Comparison of ENCODE assay signal across 9 mouse cellular contexts in genomic region chr2:9888913-9889650, GRCm38 (mm10). TPM values are rescaled to one million over a fixed set of nuclear protein-coding genes. Genes with fewer than 3 reads are reported as not detected.
DNase-seq lines count a peak whose midpoint lies in the region; ATAC-seq and TF ChIP-seq lines count a peak whose summit lies in the region.
"Had no signal": no experiment of that assay in that cellular context is flagged by ENCODE, and none has a peak within 500 bp of the region (broad histone marks: within the 10 kb centered on the region; RNA-seq: fewer than 3 reads in every experiment).

Gene 9230102O04Rik, minus strand, starts transcription at chr2:9889540.

- H3K4me2 ChIP-seq in limb, embryonic 13.5 days (replicated peaks) = peak within 1 kb of the TSS; percentile 46

- peak; percentile 80 for ATAC-seq in hematopoietic stem cell, adult 5-6 weeks (replicated peaks in 1 of 2; ENCODE audit: insufficient read depth in 1 of 2, low FRiP score in 2 of 2, low TSS enrichment in 1 of 2, low read depth in 1 of 2, poor library complexity in 2 of 2, severe bottlenecking in 2 of 2)
- peak; percentile 42; the same call in 1 of the 2 replicates for ATAC-seq in limb, embryonic 13.5 days (ENCODE audit: low FRiP score, low read depth)

- H3K9ac ChIP-seq in limb, embryonic 13.5 days = no peak within 1 kb of the TSS

- peaks cover 13% of the 10 kb centered on the region; the same call in 1 of the 2 replicates for H3K4me1 ChIP-seq in limb, embryonic 13.5 days

- under 1% methylated on average over 30 of the region's 30 CpGs for WGBS in limb, embryonic 13.5 days

- no peaks in the 10 kb centered on the region for H3K36me3 ChIP-seq in limb, embryonic 13.5 days

- TF ChIP-seq POLR2A in brain, embryonic 14.5 days (IDR thresholded peaks at IDR 0.05; ENCODE audit: borderline replicate concordance, extremely low read depth, insufficient read depth, insufficient read length, poor library complexity, severe bottlenecking) = no peak

- H3K27me3 ChIP-seq in limb, embryonic 13.5 days = peaks cover 95% of the 10 kb centered on the region

- DNase-seq in cerebellum, postnatal 25 days = peak; percentile 23 to 35
- DNase-seq in cerebellum, adult 9-11 months = no peak
- peak; percentile 70 for DNase-seq in brain, embryonic 14.5 days (ENCODE audit: low read depth)
- DNase-seq in neural tube, embryonic 10.5 days (ENCODE audit: extremely low spot score, low spot score) = peak; percentile 71
- no peak for DNase-seq in right cerebral cortex, adult 18-20 months
- no peak for DNase-seq in gastrocnemius, postnatal 10 days

- H3K27ac ChIP-seq in limb, embryonic 13.5 days = no peak within 1 kb of the TSS

- TF ChIP-seq CTCF in brain, embryonic 14.5 days (IDR thresholded peaks at IDR 0.05; ENCODE audit: borderline replicate concordance, extremely low read depth, insufficient read depth, insufficient read length) = peak; percentile 45; the same call in 1 of the 2 replicates

- H3K4me3 ChIP-seq in limb, embryonic 13.5 days = peak within 1 kb of the TSS; percentile 18

- H3K9me3 ChIP-seq in limb, embryonic 13.5 days = no peaks in the 10 kb centered on the region

RNA-seq across cellular contexts. Expression of gene 9230102O04Rik, which starts in this region (rescaled TPM):
- 1.0 and 1.3 TPM in 2 replicates for polyA plus RNA-seq in brain, embryonic 14.5 days (2012; rRNA removed)
- total RNA-seq in hematopoietic stem cell, adult 5-6 weeks (2017) = not detected in 2 replicates
- not detected in 2 replicates for polyA plus RNA-seq in limb, embryonic 13.5 days (2015; fragmentation: Nextera tagmentation; extraction: Ambion mirVana)
- not detected for total RNA-seq in gastrocnemius, postnatal 10 days (2021)
- polyA plus RNA-seq: C2C12 had no signal

Comparison
In these comparisons a context has a peak if more than half of its experiments do, and no peak if none do; other contexts are left out.
1. DNase-seq: peak in cerebellum, postnatal 25 days (2 of 2), brain, embryonic 14.5 days (single experiment) and neural tube, embryonic 10.5 days (single experiment); none in cerebellum, adult 9-11 months (single experiment), right cerebral cortex, adult 18-20 months (single experiment) and gastrocnemius, postnatal 10 days (single experiment).
2. Peak in ATAC-seq in hematopoietic stem cell, adult 5-6 weeks; RNA of the gene not detected or under 1 TPM.
3. Peak in ATAC-seq, H3K4me3 ChIP-seq and H3K4me2 ChIP-seq in limb, embryonic 13.5 days; RNA of the gene not detected or under 1 TPM.